Mouse (Mus musculus) embryonic facial prominence, embryonic 15.5 days (tissue): ENCODE data around the gene Etl4. TPM values are rescaled to one million over a fixed set of nuclear protein-coding genes. Genes with fewer than 3 reads are reported as not detected.
A peak's percentile ranks its signal among the peaks of the same experiment; 100 is the strongest.

Source experiments
- ATAC-seq: fragments of 200-750 bp; cut with Nextera tagmentation; 2 replicates; pipeline ENCODE4 v1.8.0; 2017; ENCODE audit warnings: low read depth, moderate TSS enrichment; ENCODE audit not compliant: insufficient number of reproducible peaks, low FRiP score, low TSS enrichment
- H3K27ac ChIP-seq: fragments of 300-500 bp; sonication (generic); replicated peaks from 2 replicates; pipeline ENCODE4 v1.5.1; 2015; ENCODE audit warnings: mild to moderate bottlenecking, inconsistent platforms
- H3K27me3 ChIP-seq: fragments of 300-500 bp; sonication (generic); 2 replicates; pipeline ENCODE4 v1.6.1; 2015; ENCODE audit warnings: inconsistent platforms
- H3K36me3 ChIP-seq: fragments of 300-500 bp; sonication (generic); 2 replicates; pipeline ENCODE4 v1.6.1; 2015; ENCODE audit warnings: mild to moderate bottlenecking, inconsistent platforms
- H3K4me1 ChIP-seq: fragments of 300-500 bp; sonication (generic); 2 replicates; pipeline ENCODE4 v1.6.1; 2015; ENCODE audit warnings: inconsistent platforms
- H3K4me2 ChIP-seq: fragments of 300-500 bp; sonication (generic); replicated peaks from 2 replicates; pipeline ENCODE4 v1.6.1; 2015; ENCODE audit warnings: mild to moderate bottlenecking, inconsistent platforms
- H3K4me3 ChIP-seq: fragments of 300-500 bp; sonication (generic); replicated peaks from 2 replicates; pipeline ENCODE4 v1.5.1; 2015; ENCODE audit warnings: mild to moderate bottlenecking, inconsistent platforms
- H3K9ac ChIP-seq: fragments of 300-500 bp; sonication (generic); 2 replicates; pipeline ENCODE4 v1.6.1; 2015; ENCODE audit warnings: inconsistent platforms
- H3K9me3 ChIP-seq: fragments of 300-500 bp; sonication (generic); replicated peaks from 2 replicates; pipeline ENCODE4 v1.6.1; 2016; ENCODE audit warnings: inconsistent platforms
- WGBS: fragments of 180-500 bp; shearing (Covaris S2); methylation state at CpG from one replicate; pipeline ENCODE4 v1.1.7; 2015; 5-methylcytosine and 5-hydroxymethylcytosine counted together
- polyA plus RNA-seq: library from polyadenylated mRNA; unstranded; fragments of >200 nt; fragmentation: Nextera tagmentation; extraction: Ambion mirVana; gene quantifications from 2 replicates; pipeline ENCODE4 v1.2.1, GENCODE M21; 2015

Gene Etl4
- polyA plus RNA-seq, 1 experiment from 2014 or later = 39.0 TPM

- no peaks in the 10 kb centered on the region for H3K4me1 ChIP-seq
- no peak for ATAC-seq
- WGBS = 41% methylated on average over 5 of the region's 5 CpGs
- H3K36me3 ChIP-seq = no peaks in the 10 kb centered on the region
- H3K4me3 ChIP-seq = no peak overlapping the region
- H3K4me2 ChIP-seq = no peak overlapping the region
- no peaks in the 10 kb centered on the region for H3K9me3 ChIP-seq
- no peak overlapping the region for H3K9ac ChIP-seq
- no peaks in the 10 kb centered on the region for H3K27me3 ChIP-seq
- H3K27ac ChIP-seq = no peak overlapping the region
Measured at GRCm38 (mm10) chr2:20407101-20407500, 497.5 kb downstream of the Etl4 start.

GRCm38 (mm10) chr2:20414856-20415255, 505.3 kb downstream of the Etl4 start:
- 84% methylated on average over 4 of the region's 4 CpGs for WGBS
- Histone ChIP-seq H3K9ac (no peak overlapping the region), H3K4me3 (no peak overlapping the region), H3K36me3 (no peaks in the 10 kb centered on the region), H3K4me2 (no peak overlapping the region), H3K27ac (no peak overlapping the region), H3K4me1 (peaks cover 10% of the 10 kb centered on the region), H3K27me3 (no peaks in the 10 kb centered on the region), H3K9me3 (no peaks in the 10 kb centered on the region)
- no peak for ATAC-seq

DNA sequence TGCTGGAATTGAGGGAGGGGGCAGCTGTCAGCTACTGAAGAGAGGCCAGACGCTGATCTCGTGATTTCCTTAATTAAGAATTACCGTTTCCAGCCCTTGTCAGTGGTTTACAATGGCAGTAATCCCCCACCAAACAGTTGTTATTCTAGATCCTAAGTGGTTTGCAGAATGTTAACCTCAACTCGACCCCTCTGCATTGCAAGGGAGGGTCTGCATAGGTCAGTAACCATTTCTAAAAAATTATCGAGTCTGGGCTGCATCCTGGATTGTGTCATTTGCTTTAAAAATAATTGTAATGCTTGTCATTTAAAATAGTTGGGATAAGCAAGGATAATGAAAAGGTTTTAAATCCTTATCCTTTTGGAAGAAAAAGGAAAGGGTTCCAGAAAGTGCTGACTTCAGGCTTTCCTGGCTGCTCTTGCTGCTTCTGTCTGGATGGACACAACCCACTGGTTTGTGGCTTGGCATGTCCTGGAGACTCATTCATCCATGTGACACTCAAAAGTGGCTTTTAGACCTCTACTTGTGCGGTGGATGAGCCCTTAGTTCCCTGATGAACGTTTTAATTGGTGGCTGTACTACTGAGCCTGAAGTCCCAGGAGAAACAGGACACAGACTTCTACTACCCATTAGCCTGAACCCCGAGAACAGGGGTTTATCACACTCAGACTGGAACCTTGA, 507.5 kb downstream of the Etl4 start:
- peaks cover 20% of the 10 kb centered on the region for H3K4me1 ChIP-seq
- H3K27me3 ChIP-seq = no peaks in the 10 kb centered on the region
- H3K9me3 ChIP-seq = no peaks in the 10 kb centered on the region
- no peak overlapping the region for H3K4me3 ChIP-seq
- no peak overlapping the region for H3K4me2 ChIP-seq
- ATAC-seq = no peak
- H3K9ac ChIP-seq = no peak overlapping the region
- WGBS = 34% methylated on average over 8 of the region's 8 CpGs
- no peaks in the 10 kb centered on the region for H3K36me3 ChIP-seq
- no peak overlapping the region for H3K27ac ChIP-seq

DNA sequence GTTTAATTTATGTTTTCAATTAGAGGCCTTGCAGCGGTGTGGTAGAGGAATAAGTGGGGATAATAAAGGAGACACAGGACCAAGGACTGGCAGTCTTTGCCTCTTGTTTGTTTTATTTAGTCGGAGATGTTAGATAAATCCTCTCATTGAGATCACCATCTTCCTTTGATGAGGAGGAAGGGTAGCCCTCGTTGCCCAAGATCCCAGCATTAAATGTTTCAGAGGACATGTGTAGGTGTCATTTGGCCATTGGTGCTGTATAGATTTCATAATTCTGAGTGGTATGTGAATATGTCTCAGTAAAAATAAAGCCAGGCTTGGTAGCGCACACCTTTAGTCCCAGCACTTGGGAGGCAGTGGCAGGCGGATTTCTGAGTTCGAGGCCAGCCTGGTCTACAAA, 508.4 kb downstream of the Etl4 start:
- no peak for ATAC-seq
- no peak overlapping the region for H3K9ac ChIP-seq
- H3K4me2 ChIP-seq = no peak overlapping the region
- no peaks in the 10 kb centered on the region for H3K36me3 ChIP-seq
- no peak overlapping the region for H3K4me3 ChIP-seq
- H3K27ac ChIP-seq = no peak overlapping the region
- H3K4me1 ChIP-seq = peaks cover 20% of the 10 kb centered on the region
- 74% methylated on average over 6 of the region's 6 CpGs for WGBS
- H3K27me3 ChIP-seq = no peaks in the 10 kb centered on the region
- H3K9me3 ChIP-seq = no peaks in the 10 kb centered on the region

DNA sequence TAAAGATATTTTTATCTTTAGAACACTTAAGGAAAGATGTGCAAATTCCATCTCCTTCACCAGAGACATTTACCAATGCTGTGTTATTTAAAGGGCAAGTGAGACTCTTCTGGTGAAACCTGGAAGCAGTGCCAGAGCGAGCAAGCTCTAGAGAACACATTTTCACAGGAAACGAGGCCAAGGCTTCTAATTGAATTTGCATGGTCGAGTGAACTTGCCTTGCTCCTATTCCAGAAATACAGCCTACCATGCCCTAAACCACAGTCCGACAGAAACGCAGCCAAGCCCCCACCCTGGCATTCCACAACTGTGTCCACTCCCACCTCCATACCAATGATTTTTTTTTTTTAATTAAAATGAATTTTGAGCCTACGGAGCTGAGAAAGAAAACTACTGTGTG, 510.4 kb downstream of the Etl4 start:
- Histone ChIP-seq H3K4me3 (no peak overlapping the region), H3K4me1 (peaks cover 20% of the 10 kb centered on the region), H3K27ac (no peak overlapping the region), H3K9ac (no peak overlapping the region), H3K36me3 (no peaks in the 10 kb centered on the region), H3K27me3 (no peaks in the 10 kb centered on the region), H3K9me3 (no peaks in the 10 kb centered on the region), H3K4me2 (no peak overlapping the region)
- ATAC-seq = peak; percentile 84
- WGBS = 13% methylated on average over 6 of the region's 6 CpGs

DNA sequence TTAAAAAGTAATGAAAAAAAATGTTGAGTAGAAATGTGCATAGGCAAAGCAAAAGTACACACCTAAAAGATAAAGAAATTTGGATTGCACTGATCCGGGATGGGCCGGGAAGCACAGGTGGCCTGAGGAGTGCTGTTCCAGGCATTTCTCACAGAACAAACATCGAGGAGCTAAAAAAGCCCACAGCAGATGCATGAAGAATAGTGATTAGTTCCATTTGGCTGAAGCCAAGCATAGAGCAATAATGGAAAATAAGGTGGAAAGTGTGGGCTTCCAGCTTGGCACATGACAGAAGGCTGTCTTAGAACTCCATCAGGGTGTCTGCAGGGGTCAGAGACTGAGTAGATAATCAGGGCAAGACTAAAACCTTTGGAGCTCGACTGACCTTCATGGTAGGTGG, 512.7 kb downstream of the Etl4 start:
- Histone ChIP-seq H3K4me3 (no peak overlapping the region), H3K36me3 (no peaks in the 10 kb centered on the region), H3K9me3 (no peaks in the 10 kb centered on the region), H3K27me3 (no peaks in the 10 kb centered on the region), H3K27ac (no peak overlapping the region), H3K9ac (no peak overlapping the region), H3K4me2 (no peak overlapping the region), H3K4me1 (peaks cover 14% of the 10 kb centered on the region)
- ATAC-seq = no peak
- WGBS = 63% methylated on average over 4 of the region's 4 CpGs

DNA sequence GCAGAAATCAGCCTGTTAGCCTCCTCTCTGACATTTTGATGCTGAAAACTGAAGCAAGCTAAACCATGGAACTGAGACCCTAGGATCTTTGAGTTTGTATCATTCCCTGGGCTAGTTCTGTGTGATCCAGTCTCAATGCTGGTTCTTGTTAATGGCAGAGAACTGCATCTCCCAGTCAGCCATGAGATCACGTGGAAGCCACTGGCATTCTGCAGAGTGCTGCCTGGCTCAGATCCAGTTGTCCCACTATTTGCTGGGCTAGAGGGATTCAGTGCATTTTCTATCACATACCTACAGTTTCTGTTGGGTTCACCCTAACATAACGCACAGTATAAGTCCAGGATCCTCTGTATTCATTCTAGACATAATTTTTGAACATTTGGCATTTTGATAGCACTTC, 524.1 kb downstream of the Etl4 start:
- no peak overlapping the region for H3K9ac ChIP-seq
- H3K27ac ChIP-seq = no peak overlapping the region
- H3K4me1 ChIP-seq = no peaks in the 10 kb centered on the region
- H3K27me3 ChIP-seq = no peaks in the 10 kb centered on the region
- ATAC-seq = no peak
- H3K9me3 ChIP-seq = no peaks in the 10 kb centered on the region
- H3K4me3 ChIP-seq = no peak overlapping the region
- 65% methylated on average over 2 of the region's 2 CpGs for WGBS
- H3K36me3 ChIP-seq = no peaks in the 10 kb centered on the region
- no peak overlapping the region for H3K4me2 ChIP-seq

DNA sequence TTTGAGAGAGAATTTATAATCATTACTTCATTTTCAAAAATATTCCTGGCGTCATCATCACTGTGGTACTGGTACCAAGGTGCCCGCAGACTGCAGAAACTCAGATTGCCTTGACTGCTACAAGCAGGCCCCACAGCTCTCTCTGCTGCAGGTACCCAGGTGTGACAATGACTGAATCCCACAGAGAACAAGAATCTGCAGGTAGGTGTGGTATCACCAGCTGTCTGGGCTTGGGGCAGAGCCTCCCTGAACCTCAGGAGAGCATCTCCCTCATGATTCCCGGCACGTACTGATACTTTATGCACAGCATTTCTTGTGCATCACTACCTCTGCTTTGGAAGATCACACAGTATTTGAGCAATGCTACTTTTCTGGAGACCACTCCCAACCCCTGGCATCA, 526.0 kb downstream of the Etl4 start:
- peak; percentile 60 for ATAC-seq
- Histone ChIP-seq H3K4me2 (no peak overlapping the region), H3K4me1 (no peaks in the 10 kb centered on the region), H3K27me3 (no peaks in the 10 kb centered on the region), H3K4me3 (no peak overlapping the region), H3K9me3 (no peaks in the 10 kb centered on the region), H3K9ac (no peak overlapping the region), H3K36me3 (no peaks in the 10 kb centered on the region), H3K27ac (no peak overlapping the region)
- WGBS = 76% methylated on average over 4 of the region's 4 CpGs

DNA sequence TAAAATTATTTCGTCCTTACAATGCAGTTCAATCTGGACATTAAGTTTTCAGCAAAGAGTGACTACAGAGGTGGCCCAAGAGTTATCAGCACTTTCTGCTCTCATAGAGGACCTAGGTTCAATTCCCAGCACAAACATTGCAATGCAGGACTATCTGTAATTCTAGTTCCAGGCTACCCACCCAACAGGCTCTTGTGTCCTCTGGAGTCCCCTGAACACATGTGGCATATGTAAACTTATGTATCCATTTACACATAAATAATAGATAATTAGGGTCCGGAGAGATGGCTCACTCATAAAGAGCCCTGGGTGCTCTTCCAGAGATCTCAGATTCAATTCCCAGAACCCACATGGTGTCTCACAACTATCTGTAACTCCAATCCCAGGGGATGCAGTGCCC, 533.2 kb downstream of the Etl4 start:
- H3K27me3 ChIP-seq = no peaks in the 10 kb centered on the region
- 68% methylated on average over 2 of the region's 2 CpGs for WGBS
- H3K9me3 ChIP-seq = no peaks in the 10 kb centered on the region
- ATAC-seq = no peak
- no peak overlapping the region for H3K27ac ChIP-seq
- H3K4me1 ChIP-seq = 0 out of 2 replicates have a peak, but pooled peaks cover 3% of the 10 kb centered on the region
- H3K9ac ChIP-seq = no peak overlapping the region
- no peak overlapping the region for H3K4me2 ChIP-seq
- no peak overlapping the region for H3K4me3 ChIP-seq
- no peaks in the 10 kb centered on the region for H3K36me3 ChIP-seq

GRCm38 (mm10) chr2:20443671-20444440, 534.3 kb downstream of the Etl4 start:
- no peaks in the 10 kb centered on the region for H3K9me3 ChIP-seq
- 0 out of 2 replicates have a peak, but pooled peaks cover 3% of the 10 kb centered on the region for H3K4me1 ChIP-seq
- no peak overlapping the region for H3K9ac ChIP-seq
- no peaks in the 10 kb centered on the region for H3K27me3 ChIP-seq
- WGBS = 63% methylated on average over 10 of the region's 10 CpGs
- no peak overlapping the region for H3K4me2 ChIP-seq
- no peak overlapping the region for H3K27ac ChIP-seq
- no peak for ATAC-seq
- H3K4me3 ChIP-seq = no peak overlapping the region
- H3K36me3 ChIP-seq = no peaks in the 10 kb centered on the region

GRCm38 (mm10) chr2:20445156-20446155, 535.9 kb downstream of the Etl4 start:
- 54% methylated on average over 17 of the region's 17 CpGs for WGBS
- no peak for ATAC-seq
- Histone ChIP-seq H3K27me3 (no peaks in the 10 kb centered on the region), H3K9me3 (no peaks in the 10 kb centered on the region), H3K4me1 (0 out of 2 replicates have a peak, but pooled peaks cover 3% of the 10 kb centered on the region), H3K36me3 (no peaks in the 10 kb centered on the region), H3K27ac (0 out of 2 replicates have a peak overlapping the region, but pooled peaks have one; percentile 3), H3K4me3 (no peak overlapping the region), H3K4me2 (no peak overlapping the region), H3K9ac (no peak overlapping the region)
